8 mouse cellular contexts compared by ENCODE assay signal in the genomic region with DNA sequence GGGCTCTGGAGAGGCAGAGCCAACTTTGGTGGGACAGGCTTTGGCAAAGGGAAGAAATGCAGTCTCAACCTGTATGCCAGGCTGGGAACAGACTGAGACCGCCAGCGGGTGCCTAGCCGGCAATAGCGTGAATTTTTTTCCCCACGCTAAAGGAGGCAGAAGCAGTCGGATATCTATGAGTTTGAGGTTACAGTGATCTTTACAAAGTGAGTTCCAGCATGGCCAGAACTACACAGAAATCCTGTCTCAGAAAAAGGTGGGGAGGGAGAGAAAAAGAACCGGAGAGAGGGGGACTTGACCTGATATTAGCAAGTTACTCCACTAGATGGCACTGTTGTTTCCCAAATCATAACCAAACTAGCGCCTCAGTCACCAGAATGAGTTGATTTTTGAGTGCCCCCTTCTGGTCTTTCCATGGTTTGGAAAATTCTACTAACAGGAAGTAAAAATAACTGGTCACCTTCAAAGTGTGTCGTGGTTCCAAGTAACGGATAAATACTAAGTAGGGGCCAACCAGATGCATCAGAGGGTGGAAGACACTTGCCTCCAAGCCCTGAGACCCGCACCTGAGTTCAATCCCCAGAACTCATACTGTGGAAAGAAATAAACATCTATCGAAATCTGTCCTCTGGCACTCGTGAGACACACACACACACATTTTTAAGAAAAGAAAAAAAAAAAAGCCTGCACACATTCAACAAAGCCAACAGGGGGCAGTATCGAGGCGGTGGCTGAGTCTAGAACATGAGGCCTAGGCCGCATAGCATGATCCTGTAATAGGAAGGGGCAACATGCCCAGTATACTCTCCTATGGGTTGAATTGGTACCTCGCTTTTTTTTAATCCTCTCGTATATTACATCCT.
DNase-seq lines count a peak whose midpoint lies in the region; ATAC-seq and TF ChIP-seq lines count a peak whose summit lies in the region.

No protein-coding gene starts in this region.

- peak; percentile 56; the same call in 1 of the 2 replicates for ATAC-seq in forebrain, embryonic 12.5 days (ENCODE audit: low FRiP score)
- ATAC-seq in hematopoietic stem cell, adult 5-6 weeks (replicated peaks in 1 of 2; ENCODE audit: insufficient read depth in 1 of 2, low FRiP score in 2 of 2, low TSS enrichment in 1 of 2, low read depth in 1 of 2, poor library complexity in 2 of 2, severe bottlenecking in 2 of 2): peak; percentile 88 to 92
- ATAC-seq in lung, embryonic 14.5 days (ENCODE audit: insufficient read depth): peak; percentile 36
- peak; percentile 79 for ATAC-seq in neural tube, embryonic 15.5 days (ENCODE audit: low FRiP score)

- H3K4me1 ChIP-seq in forebrain, embryonic 12.5 days: no peaks in the 10 kb centered on the region
- no peaks in the 10 kb centered on the region for H3K4me1 ChIP-seq in lung, embryonic 14.5 days (ENCODE audit: insufficient read depth)
- H3K4me1 ChIP-seq in neural tube, embryonic 15.5 days: peaks cover 7% of the 10 kb centered on the region

- peak overlapping the region; percentile 59 for H3K4me3 ChIP-seq in forebrain, embryonic 12.5 days (replicated peaks)
- peak overlapping the region; percentile 51 for H3K4me3 ChIP-seq in lung, embryonic 14.5 days (ENCODE audit: low read depth, low read length)
- peak overlapping the region; percentile 61 for H3K4me3 ChIP-seq in neural tube, embryonic 15.5 days (replicated peaks)

- peak; percentile 86 for TF ChIP-seq CTCF in lung, embryonic 14.5 days (IDR thresholded peaks at IDR 0.05; ENCODE audit: low read depth)

- no peaks in the 10 kb centered on the region for H3K27me3 ChIP-seq in forebrain, embryonic 12.5 days
- no peaks in the 10 kb centered on the region for H3K27me3 ChIP-seq in lung, embryonic 14.5 days (ENCODE audit: insufficient read depth, low read length)
- H3K27me3 ChIP-seq in neural tube, embryonic 15.5 days (replicated peaks): no peaks in the 10 kb centered on the region

- H3K4me2 ChIP-seq in forebrain, embryonic 12.5 days: peak overlapping the region; percentile 87
- H3K4me2 ChIP-seq in lung, embryonic 14.5 days: peak overlapping the region; percentile 82
- peak overlapping the region; percentile 96 for H3K4me2 ChIP-seq in neural tube, embryonic 15.5 days

- H3K27ac ChIP-seq in forebrain, embryonic 12.5 days: peak overlapping the region; percentile 44; the same call in 1 of the 2 replicates
- H3K27ac ChIP-seq in lung, embryonic 14.5 days (ENCODE audit: low read depth): peak overlapping the region; percentile 48; the same call in 1 of the 2 replicates
- peak overlapping the region; percentile 72 for H3K27ac ChIP-seq in neural tube, embryonic 15.5 days (replicated peaks)

- H3K36me3 ChIP-seq in forebrain, embryonic 12.5 days (replicated peaks): no peaks in the 10 kb centered on the region
- H3K36me3 ChIP-seq in lung, embryonic 14.5 days (ENCODE audit: insufficient read depth): no peaks in the 10 kb centered on the region
- no peaks in the 10 kb centered on the region for H3K36me3 ChIP-seq in neural tube, embryonic 15.5 days

- H3K9me3 ChIP-seq in forebrain, embryonic 12.5 days: no peaks in the 10 kb centered on the region
- no peaks in the 10 kb centered on the region for H3K9me3 ChIP-seq in lung, embryonic 14.5 days (ENCODE audit: low read depth, low read length)
- H3K9me3 ChIP-seq in neural tube, embryonic 15.5 days (replicated peaks): no peaks in the 10 kb centered on the region

- peak; percentile 92 for DNase-seq in MN1 (ENCODE audit: low spot score)
- peak; percentile 67 for DNase-seq in cerebellum, adult 11 months
- DNase-seq in layer of hippocampus, adult 18-20 months (ENCODE audit: low spot score in 2 of 2): peak; percentile 56 to 91
- peak; percentile 97 for DNase-seq in lung, embryonic 14.5 days
- no peak for DNase-seq in adrenal gland, postnatal 36 days

- 37% methylated on average over 18 of the region's 18 CpGs for WGBS in forebrain, embryonic 12.5 days
- 34% methylated on average over 18 of the region's 18 CpGs for WGBS in lung, embryonic 14.5 days
- 37% methylated on average over 18 of the region's 18 CpGs for WGBS in neural tube, embryonic 15.5 days

- H3K9ac ChIP-seq in forebrain, embryonic 12.5 days: peak overlapping the region; percentile 69
- H3K9ac ChIP-seq in lung, embryonic 14.5 days: peak overlapping the region; percentile 60
- peak overlapping the region; percentile 73 for H3K9ac ChIP-seq in neural tube, embryonic 15.5 days (replicated peaks)

Comparison
In these comparisons a context has a peak if more than half of its experiments do, and no peak if none do; other contexts are left out.
1. DNase-seq: peak in MN1 (single experiment), cerebellum, adult 11 months (single experiment), layer of hippocampus, adult 18-20 months (2 of 2) and lung, embryonic 14.5 days (single experiment); none in adrenal gland, postnatal 36 days (0 of 2).
2. ATAC-seq: peak in every context shown above with its lines; median percentile 90 in hematopoietic stem cell, adult 5-6 weeks; 79 in neural tube, embryonic 15.5 days; 56 in forebrain, embryonic 12.5 days; 36 in lung, embryonic 14.5 days.
3. Peak in every context shown above with its lines, with median percentiles within 50 percentile points of each other: H3K27ac ChIP-seq, H3K4me2 ChIP-seq, H3K4me3 ChIP-seq and H3K9ac ChIP-seq.